Mouse (Mus musculus) liver, adult 2 months (tissue): ENCODE results near the gene Il12b. TPM values are rescaled to one million over a fixed set of nuclear protein-coding genes. Genes with fewer than 3 reads are reported as not detected.
A peak's percentile ranks its signal among the peaks of the same experiment; 100 is the strongest.
"Not testable (repeated sequence)": the region's sequence is repeated elsewhere in the genome, so short reads cannot be mapped to it uniquely, and the experiment has no call there.

Source experiments
- DNase-seq: peaks from one replicate; pipeline ENCODE4 v3.0.0-alpha.2; 2011; ENCODE audit warnings: low read depth, low spot score; ENCODE audit errors: extremely low read depth
- H3K27ac ChIP-seq: fragments of 200-500 bp; replicated peaks from 2 replicates; pipeline ENCODE4 v1.5.1; 2012; ENCODE audit warnings: low read depth, mild to moderate bottlenecking, control low read depth, inconsistent platforms, low read length; ENCODE audit not compliant: insufficient read depth
- H3K27me3 ChIP-seq: fragments of 200-500 bp; 2 replicates; pipeline ENCODE4 v1.6.1; 2012; ENCODE audit warnings: mild to moderate bottlenecking, moderate library complexity, low read length, inconsistent platforms; ENCODE audit not compliant: control insufficient read depth, insufficient read depth
- H3K36me3 ChIP-seq: fragments of 200-500 bp; 2 replicates; pipeline ENCODE4 v1.6.1; 2012; ENCODE audit warnings: low read length, inconsistent platforms; ENCODE audit not compliant: control insufficient read depth, insufficient read depth
- H3K4me1 ChIP-seq: fragments of 200-500 bp; 2 replicates; pipeline ENCODE4 v1.6.1; 2011; ENCODE audit warnings: low read length; ENCODE audit not compliant: control insufficient read depth, insufficient read depth
- H3K4me3 ChIP-seq: fragments of 200-500 bp; 2 replicates; pipeline ENCODE4 v1.5.1; 2011; ENCODE audit warnings: low read depth, mild to moderate bottlenecking, control low read depth, low read length, moderate library complexity; ENCODE audit not compliant: insufficient read depth
- H3K79me2 ChIP-seq: fragments of 200-500 bp; 2 replicates; pipeline ENCODE4 v1.6.1; 2012; ENCODE audit warnings: inconsistent platforms, mild to moderate bottlenecking, low read length, moderate library complexity; ENCODE audit not compliant: control insufficient read depth, insufficient read depth
- H3K9ac ChIP-seq: fragments of 200-500 bp; 2 replicates; pipeline ENCODE4 v1.6.1; 2012; ENCODE audit warnings: low read depth, mild to moderate bottlenecking, control low read depth, inconsistent platforms, low read length
- CTCF ChIP-seq: fragments of 200-500 bp; IDR thresholded peaks from 2 replicates; pipeline ENCODE4 v1.5.1; 2011; ENCODE audit warnings: low read depth, low read length, control low read depth
- POLR2A ChIP-seq: fragments of 200-500 bp; IDR thresholded peaks from 2 replicates; pipeline ENCODE4 v1.6.1; 2011; ENCODE audit warnings: low read length, control low read depth; ENCODE audit not compliant: insufficient read depth; ENCODE audit errors: extremely low read depth
- WGBS: fragments of 180-500 bp; shearing (Covaris S2); methylation state at CpG from one replicate; pipeline ENCODE4 v1.1.7; 2018; 5-methylcytosine and 5-hydroxymethylcytosine counted together
- polyA plus RNA-seq: library from polyadenylated mRNA; depleted of rRNA; stranded (reverse); fragments of >200 nt; gene quantifications from 2 replicates; pipeline ENCODE4 v1.2.3, GENCODE M21; 2012
- total RNA-seq: library from RNA; depleted of rRNA; stranded (reverse); fragments of >200 nt; gene quantifications from 2 replicates; pipeline ENCODE4 v1.2.3, GENCODE M21; 2014

Gene Il12b
- total and polyA plus RNA-seq, 2 experiments = not detected

- Histone ChIP-seq H3K27me3 (peaks cover 3% of the 10 kb centered on the region; the same call in 1 of the 2 replicates), H3K27ac (no peak overlapping the region), H3K4me1 (no peaks in the 10 kb centered on the region), H3K36me3 (no peaks in the 10 kb centered on the region), H3K9ac (no peak overlapping the region), H3K79me2 (no peaks in the 10 kb centered on the region), H3K4me3 (no peak overlapping the region)
- DNase-seq = no peak
- 85% methylated on average over 8 of the region's 8 CpGs for WGBS
- no peak for TF ChIP-seq POLR2A
- TF ChIP-seq CTCF = no peak
These were observed 25.1 kb downstream of the Il12b start for GRCm38 (mm10) chr11:44425006-44425405.

- Histone ChIP-seq H3K27me3 (peaks cover 3% of the 10 kb centered on the region; the same call in 1 of the 2 replicates), H3K4me3 (no peak overlapping the region), H3K27ac (no peak overlapping the region), H3K36me3 (no peaks in the 10 kb centered on the region), H3K4me1 (no peaks in the 10 kb centered on the region), H3K79me2 (no peaks in the 10 kb centered on the region), H3K9ac (no peak overlapping the region)
- TF ChIP-seq POLR2A (no peak), CTCF (no peak)
- no peak for DNase-seq
- WGBS = 69% methylated on average over 6 of the region's 6 CpGs
These were observed 25.8 kb downstream of the Il12b start for GRCm38 (mm10) chr11:44425626-44426025.

GRCm38 (mm10) chr11:44427951-44428350 is 28.1 kb downstream of the Il12b start:
- Histone ChIP-seq H3K36me3 (no peaks in the 10 kb centered on the region), H3K4me3 (no peak overlapping the region), H3K27me3 (no peaks in the 10 kb centered on the region), H3K79me2 (no peaks in the 10 kb centered on the region), H3K9ac (no peak overlapping the region), H3K27ac (no peak overlapping the region), H3K4me1 (no peaks in the 10 kb centered on the region)
- no peak for TF ChIP-seq POLR2A
- TF ChIP-seq CTCF = no peak
- WGBS = 83% methylated on average over 2 of the region's 2 CpGs
- no peak for DNase-seq

- no peaks in the 10 kb centered on the region for H3K4me1 ChIP-seq
- no peaks in the 10 kb centered on the region for H3K79me2 ChIP-seq
- H3K27me3 ChIP-seq = no peaks in the 10 kb centered on the region
- no peak overlapping the region for H3K9ac ChIP-seq
- no peak for TF ChIP-seq CTCF
- TF ChIP-seq POLR2A = no peak
- H3K36me3 ChIP-seq = no peaks in the 10 kb centered on the region
- 86% methylated on average over 3 of the region's 3 CpGs for WGBS
- DNase-seq = no peak
- no peak overlapping the region for H3K27ac ChIP-seq
- H3K4me3 ChIP-seq = no peak overlapping the region
These were observed 30.2 kb downstream of the Il12b start for GRCm38 (mm10) chr11:44430036-44430435.

- H3K4me3 ChIP-seq = no peak overlapping the region
- no peaks in the 10 kb centered on the region for H3K79me2 ChIP-seq
- no peak overlapping the region for H3K9ac ChIP-seq
- no peaks in the 10 kb centered on the region; the same call in 1 of the 2 replicates for H3K27me3 ChIP-seq
- H3K27ac ChIP-seq = no peak overlapping the region
- 82% methylated on average over 6 of the region's 6 CpGs for WGBS
- TF ChIP-seq CTCF (no peak), POLR2A (no peak)
- no peaks in the 10 kb centered on the region for H3K4me1 ChIP-seq
- peak; percentile 34 for DNase-seq
- H3K36me3 ChIP-seq = no peaks in the 10 kb centered on the region
These were observed 37.9 kb downstream of the Il12b start for GRCm38 (mm10) chr11:44437786-44438185.

GRCm38 (mm10) chr11:44451046-44451445 is 51.2 kb downstream of the Il12b start:
- Histone ChIP-seq H3K27ac (no peak overlapping the region), H3K79me2 (no peaks in the 10 kb centered on the region), H3K4me1 (peaks cover 4% of the 10 kb centered on the region; the same call in 1 of the 2 replicates), H3K4me3 (no peak overlapping the region), H3K36me3 (peaks cover 7% of the 10 kb centered on the region), H3K9ac (no peak overlapping the region), H3K27me3 (no peaks in the 10 kb centered on the region)
- TF ChIP-seq CTCF (no peak), POLR2A (no peak)
- no peak for DNase-seq

GRCm38 (mm10) chr11:44452016-44452415 is 52.2 kb downstream of the Il12b start:
- not testable (repeated sequence) for DNase-seq, H3K4me3 ChIP-seq, H3K27me3 ChIP-seq, H3K9ac ChIP-seq, H3K79me2 ChIP-seq, H3K4me1 ChIP-seq, H3K27ac ChIP-seq
- 91% methylated on average over 5 of the region's 5 CpGs for WGBS
- peaks cover 16% of the 10 kb centered on the region for H3K36me3 ChIP-seq
